In genomic region chr9:41072786-41073185, GRCm38 (mm10) we compare ENCODE assay signal across 10 mouse cellular contexts.
DNase-seq lines count a peak whose midpoint lies in the region; ATAC-seq lines count a peak whose summit lies in the region.
"Had no signal": no experiment of that assay in that cellular context is flagged by ENCODE, and none has a peak within 500 bp of the region (broad histone marks: within the 10 kb centered on the region; RNA-seq: fewer than 3 reads in every experiment).

No protein-coding gene starts in this region.

- DNase-seq in lung, postnatal 4 days = no peak
- DNase-seq in thymus, postnatal 0 days (ENCODE audit: low spot score) = peak; percentile 44
- DNase-seq in gastrocnemius, postnatal 25 days = no peak
- DNase-seq in frontal cortex, postnatal 25 days (ENCODE audit: low spot score in 2 of 2) = no peak
- no peak for DNase-seq in adrenal gland, adult 2 months
- DNase-seq: right cerebral cortex, postnatal 4 days had no signal

- no peak overlapping the region for H3K4me3 ChIP-seq in lung, embryonic 15.5 days
- no peak overlapping the region for H3K4me3 ChIP-seq in brown adipose tissue, adult 24 weeks (ENCODE audit: insufficient read depth, low read depth, low read length)
- no peak overlapping the region for H3K4me3 ChIP-seq in macrophage (ENCODE audit: inconsistent target)

- no peaks in the 10 kb centered on the region for H3K27me3 ChIP-seq in lung, embryonic 15.5 days

- H3K4me2 ChIP-seq in lung, embryonic 15.5 days = no peak overlapping the region
- H3K4me2 ChIP-seq: midbrain, embryonic 11.5 days had no signal

- no peak overlapping the region for H3K27ac ChIP-seq in lung, embryonic 15.5 days
- 0 out of 2 replicates have a peak overlapping the region, but pooled peaks have one; percentile 18 for H3K27ac ChIP-seq in brown adipose tissue, adult 24 weeks (replicated peaks; ENCODE audit: low read depth, low read length)
- H3K27ac ChIP-seq in macrophage = peak overlapping the region; percentile 71

- peak; percentile 31; the same call in 1 of the 2 replicates for ATAC-seq in lung, embryonic 15.5 days (ENCODE audit: borderline replicate concordance, extremely low read depth, low FRiP score, low TSS enrichment)

- H3K4me1 ChIP-seq in lung, embryonic 15.5 days = peaks cover 3% of the 10 kb centered on the region; the same call in 1 of the 2 replicates
- no peaks in the 10 kb centered on the region for H3K4me1 ChIP-seq in brown adipose tissue, adult 24 weeks (ENCODE audit: control insufficient read depth, insufficient read depth, insufficient read length, low read length)

- WGBS in lung, embryonic 15.5 days = 52% methylated on average over 6 of the region's 6 CpGs
- 16% methylated on average over 6 of the region's 6 CpGs for WGBS in macrophage (ENCODE audit: missing documents)

- no peaks in the 10 kb centered on the region for H3K9me3 ChIP-seq in lung, embryonic 15.5 days

- H3K9ac ChIP-seq in lung, embryonic 15.5 days = no peak overlapping the region

- no peaks in the 10 kb centered on the region for H3K36me3 ChIP-seq in lung, embryonic 15.5 days
- no peaks in the 10 kb centered on the region for H3K36me3 ChIP-seq in macrophage (ENCODE audit: inconsistent target)

- peaks cover 49% of the 10 kb centered on the region for H3K79me2 ChIP-seq in macrophage (ENCODE audit: inconsistent target)
